Mouse (Mus musculus): ENCODE measurements around the gene Gdf2. TPM values are rescaled to one million over a fixed set of nuclear protein-coding genes. Genes with fewer than 3 reads are reported as not detected.

The Gdf2 gene
- total and polyA plus RNA-seq, 2 experiments: 5.4 to 13.1 TPM

DNA sequence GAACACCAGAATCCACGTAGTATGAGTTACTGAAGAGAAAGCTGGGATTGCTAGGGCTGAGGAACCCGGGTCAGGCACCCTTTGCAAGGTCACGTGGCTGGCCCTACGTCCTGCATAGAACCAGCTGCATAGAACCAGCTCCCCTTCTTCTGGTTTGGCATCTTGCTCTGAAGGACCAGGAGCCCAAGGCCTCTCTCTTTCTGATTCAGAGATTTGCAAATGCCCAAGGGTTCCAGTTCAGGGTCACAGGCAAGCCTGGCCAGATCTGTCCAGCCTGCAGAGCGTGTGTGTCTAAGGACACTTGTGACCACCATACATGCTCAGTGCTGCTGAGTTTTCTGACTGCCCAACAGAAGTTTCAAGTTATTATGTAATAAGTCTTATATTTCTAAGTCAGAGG is 1.4 kb downstream of the Gdf2 start:
- WGBS: 56% methylated on average over 5 of the region's 5 CpGs
- H3K9ac ChIP-seq (ENCODE audit: low read depth, low read length): no peak overlapping the region
- peak overlapping the region; percentile 25 for H3K4me3 ChIP-seq (ENCODE audit: insufficient read depth, low read depth, low read length)

DNA sequence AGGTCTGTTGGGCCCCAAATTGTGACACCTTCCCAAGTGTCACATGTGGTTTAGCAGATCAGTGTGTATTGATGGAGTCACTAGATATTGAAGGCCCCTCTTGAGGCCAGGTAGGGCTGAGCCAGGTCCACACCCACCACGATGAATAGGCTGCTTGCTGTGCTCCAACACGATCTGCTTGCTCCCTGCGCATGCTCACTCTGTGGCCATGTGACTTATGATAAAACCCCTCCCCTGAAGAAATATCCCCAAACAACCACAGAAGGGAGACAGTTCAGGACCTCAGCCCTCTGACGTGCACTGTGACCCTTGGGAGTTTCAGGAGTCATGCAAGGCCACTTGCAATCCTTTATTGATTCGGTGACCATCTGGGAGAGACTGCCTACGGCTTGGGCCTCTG is 5.3 kb downstream of the Gdf2 start:
- 54% methylated on average over 6 of the region's 6 CpGs for WGBS
- H3K36me3 ChIP-seq (ENCODE audit: control insufficient read depth, insufficient read depth, low read length): no peaks in the 10 kb centered on the region
- H3K4me3 ChIP-seq (ENCODE audit: insufficient read depth, low read depth, low read length): no peak overlapping the region
- no peaks in the 10 kb centered on the region for H3K79me2 ChIP-seq (ENCODE audit: control insufficient read depth, insufficient read depth, low read length)
- no peak overlapping the region for H3K9ac ChIP-seq (ENCODE audit: low read depth, low read length)
- no peaks in the 10 kb centered on the region for H3K27me3 ChIP-seq (ENCODE audit: control insufficient read depth, insufficient read depth, low read length)
- no peak for DNase-seq (ENCODE audit: extremely low read depth, low read depth, low spot score)
- no peak for TF ChIP-seq CTCF (IDR thresholded peaks at IDR 0.05; ENCODE audit: low read depth, low read length)
- no peak for TF ChIP-seq POLR2A (IDR thresholded peaks at IDR 0.05; ENCODE audit: extremely low read depth, insufficient read depth, low read length)
- no peaks in the 10 kb centered on the region for H3K4me1 ChIP-seq (ENCODE audit: control insufficient read depth, insufficient read depth, low read length)
- H3K27ac ChIP-seq (replicated peaks; ENCODE audit: insufficient read depth, low read depth, low read length): no peak overlapping the region

More for the DNA sequence above, 1.4 kb downstream of the Gdf2 start:
- Histone ChIP-seq H3K79me2 (ENCODE audit: control insufficient read depth, insufficient read depth, low read length) (no peaks in the 10 kb centered on the region), H3K27ac (replicated peaks; ENCODE audit: insufficient read depth, low read depth, low read length) (no peak overlapping the region), H3K4me1 (ENCODE audit: control insufficient read depth, insufficient read depth, low read length) (no peaks in the 10 kb centered on the region), H3K36me3 (ENCODE audit: control insufficient read depth, insufficient read depth, low read length) (no peaks in the 10 kb centered on the region), H3K27me3 (ENCODE audit: control insufficient read depth, insufficient read depth, low read length) (no peaks in the 10 kb centered on the region)
- TF ChIP-seq CTCF (IDR thresholded peaks at IDR 0.05; ENCODE audit: low read depth, low read length) (no peak), POLR2A (IDR thresholded peaks at IDR 0.05; ENCODE audit: extremely low read depth, insufficient read depth, low read length) (no peak)
- no peak for DNase-seq (ENCODE audit: extremely low read depth, low read depth, low spot score)

DNA sequence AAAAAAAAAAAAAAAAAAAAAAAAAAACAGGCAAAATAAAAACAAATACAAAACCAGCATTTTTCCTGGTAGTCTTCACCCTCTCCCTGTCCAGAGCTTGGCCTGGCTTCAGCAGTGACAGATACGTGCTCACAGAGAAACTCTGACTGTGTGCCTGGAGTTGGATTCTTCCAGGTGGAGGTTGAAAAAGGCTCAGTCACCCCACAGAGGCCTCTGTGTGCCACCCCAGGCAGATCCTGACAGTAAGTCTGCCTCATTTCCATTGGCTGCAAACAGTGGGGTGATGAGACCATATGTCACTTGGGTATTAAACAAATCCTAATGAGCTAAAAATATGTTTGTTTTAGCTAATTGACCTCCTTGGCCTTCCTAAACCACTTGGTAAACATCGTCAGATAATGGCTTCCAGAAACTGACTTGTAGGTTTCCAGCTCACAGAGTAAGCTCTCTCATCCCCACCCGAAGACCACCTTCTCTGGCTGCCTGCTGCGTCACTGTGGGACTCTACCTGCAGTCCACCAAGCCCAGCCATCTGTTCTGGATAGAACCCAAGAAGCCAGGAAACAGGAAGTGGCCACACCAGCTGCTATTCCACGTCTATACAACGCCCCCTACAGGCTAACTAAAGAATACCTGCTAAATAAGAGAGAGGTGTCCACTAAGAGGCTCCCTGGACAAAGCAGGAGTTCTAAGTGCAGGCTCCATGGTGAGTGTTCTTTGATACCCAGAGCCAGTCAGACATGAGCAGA is 11.6 kb downstream of the Gdf2 start:
- H3K27ac ChIP-seq (replicated peaks; ENCODE audit: insufficient read depth, low read depth, low read length): no peak overlapping the region
- no peak for DNase-seq (ENCODE audit: extremely low read depth, low read depth, low spot score)
- no peaks in the 10 kb centered on the region for H3K36me3 ChIP-seq (ENCODE audit: control insufficient read depth, insufficient read depth, low read length)
- no peaks in the 10 kb centered on the region for H3K79me2 ChIP-seq (ENCODE audit: control insufficient read depth, insufficient read depth, low read length)
- H3K4me3 ChIP-seq (ENCODE audit: insufficient read depth, low read depth, low read length): no peak overlapping the region
- no peak for TF ChIP-seq CTCF (IDR thresholded peaks at IDR 0.05; ENCODE audit: low read depth, low read length)
- TF ChIP-seq POLR2A (IDR thresholded peaks at IDR 0.05; ENCODE audit: extremely low read depth, insufficient read depth, low read length): no peak
- H3K4me1 ChIP-seq (ENCODE audit: control insufficient read depth, insufficient read depth, low read length): no peaks in the 10 kb centered on the region
- no peak overlapping the region for H3K9ac ChIP-seq (ENCODE audit: low read depth, low read length)
- H3K27me3 ChIP-seq (ENCODE audit: control insufficient read depth, insufficient read depth, low read length): no peaks in the 10 kb centered on the region
- WGBS: 42% methylated on average over 6 of the region's 6 CpGs

DNA sequence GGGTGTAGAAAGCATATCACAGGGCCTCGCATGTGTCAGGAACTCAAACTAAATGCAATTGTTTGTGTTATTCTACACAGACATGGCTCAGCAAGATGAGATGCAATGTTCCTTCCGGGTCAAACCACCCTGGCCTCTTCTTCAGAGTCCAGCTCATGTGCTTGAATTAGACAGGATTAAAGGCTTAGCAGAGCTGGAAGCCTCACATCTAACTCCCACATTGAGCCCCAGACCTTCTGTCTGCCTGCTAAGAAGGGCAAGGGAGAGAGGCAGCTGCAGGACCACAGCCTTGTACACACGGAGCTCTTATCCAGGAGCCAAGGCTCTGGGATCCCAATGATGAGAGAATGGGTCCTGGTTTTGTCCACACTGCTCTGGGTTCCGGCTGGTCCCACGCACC is 12.9 kb downstream of the Gdf2 start, which contains the start of gene Rbp3:
Gene Rbp3, plus strand, starts transcription at position 243 of the 400 bp plus-strand sequence.
- no peak within 1 kb of the TSS for H3K27ac ChIP-seq (replicated peaks; ENCODE audit: insufficient read depth, low read depth, low read length)
- H3K27me3 ChIP-seq (ENCODE audit: control insufficient read depth, insufficient read depth, low read length): no peaks in the 10 kb centered on the region
- H3K79me2 ChIP-seq (ENCODE audit: control insufficient read depth, insufficient read depth, low read length): no peaks in the 10 kb centered on the region
- H3K9ac ChIP-seq (ENCODE audit: low read depth, low read length): no peak within 1 kb of the TSS
- no peak for TF ChIP-seq CTCF (IDR thresholded peaks at IDR 0.05; ENCODE audit: low read depth, low read length)
- TF ChIP-seq POLR2A (IDR thresholded peaks at IDR 0.05; ENCODE audit: extremely low read depth, insufficient read depth, low read length): no peak
- no peaks in the 10 kb centered on the region for H3K4me1 ChIP-seq (ENCODE audit: control insufficient read depth, insufficient read depth, low read length)
- no peaks in the 10 kb centered on the region for H3K36me3 ChIP-seq (ENCODE audit: control insufficient read depth, insufficient read depth, low read length)
- no peak within 1 kb of the TSS for H3K4me3 ChIP-seq (ENCODE audit: insufficient read depth, low read depth, low read length)
- WGBS: 82% methylated on average over 5 of the region's 5 CpGs
- DNase-seq (ENCODE audit: extremely low read depth, low read depth, low spot score): no peak

DNA sequence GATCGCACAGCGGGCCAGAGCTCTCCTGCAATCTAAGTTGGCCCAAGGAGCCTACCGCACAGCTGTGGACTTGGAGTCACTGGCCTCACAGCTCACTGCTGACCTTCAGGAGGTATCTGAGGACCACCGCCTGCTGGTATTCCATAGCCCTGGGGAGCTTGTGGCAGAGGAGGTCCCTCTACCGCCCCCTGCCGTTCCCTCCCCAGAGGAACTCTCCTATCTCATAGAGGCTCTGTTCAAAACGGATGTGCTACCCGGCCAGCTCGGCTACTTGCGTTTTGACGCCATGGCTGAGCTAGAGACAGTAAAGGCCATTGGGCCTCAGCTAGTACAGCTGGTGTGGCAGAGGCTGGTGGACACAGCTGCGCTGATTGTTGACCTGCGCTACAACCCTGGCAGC is 15.2 kb downstream of the Gdf2 start:
- Histone ChIP-seq H3K79me2 (ENCODE audit: control insufficient read depth, insufficient read depth, low read length) (no peaks in the 10 kb centered on the region), H3K36me3 (ENCODE audit: control insufficient read depth, insufficient read depth, low read length) (no peaks in the 10 kb centered on the region), H3K4me1 (ENCODE audit: control insufficient read depth, insufficient read depth, low read length) (no peaks in the 10 kb centered on the region), H3K4me3 (ENCODE audit: insufficient read depth, low read depth, low read length) (no peak overlapping the region), H3K9ac (ENCODE audit: low read depth, low read length) (no peak overlapping the region), H3K27ac (replicated peaks; ENCODE audit: insufficient read depth, low read depth, low read length) (no peak overlapping the region), H3K27me3 (ENCODE audit: control insufficient read depth, insufficient read depth, low read length) (no peaks in the 10 kb centered on the region)
- no peak for DNase-seq (ENCODE audit: extremely low read depth, low read depth, low spot score)
- 68% methylated on average over 13 of the region's 13 CpGs for WGBS
- TF ChIP-seq CTCF (IDR thresholded peaks at IDR 0.05; ENCODE audit: low read depth, low read length) (no peak), POLR2A (IDR thresholded peaks at IDR 0.05; ENCODE audit: extremely low read depth, insufficient read depth, low read length) (no peak)

DNA sequence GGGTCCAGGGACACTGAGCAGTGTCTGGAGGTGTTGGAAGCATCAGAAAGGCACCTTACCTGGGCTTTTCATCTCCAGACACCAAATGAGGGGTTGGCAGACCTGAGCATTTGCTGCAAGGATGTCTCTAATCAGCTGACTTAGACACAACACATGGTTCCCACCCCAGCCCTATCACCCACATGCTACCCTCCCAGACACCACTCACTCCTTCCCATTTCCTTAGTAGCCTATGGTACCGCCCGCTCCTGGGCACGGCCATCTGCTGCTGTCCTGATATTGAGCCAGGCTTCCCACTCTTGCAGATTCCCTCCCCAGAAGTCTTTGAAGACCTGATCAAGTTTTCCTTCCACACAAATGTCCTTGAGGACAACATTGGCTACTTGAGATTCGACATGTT is 17.3 kb downstream of the Gdf2 start:
- Histone ChIP-seq H3K36me3 (ENCODE audit: control insufficient read depth, insufficient read depth, low read length) (no peaks in the 10 kb centered on the region), H3K27me3 (ENCODE audit: control insufficient read depth, insufficient read depth, low read length) (no peaks in the 10 kb centered on the region), H3K79me2 (ENCODE audit: control insufficient read depth, insufficient read depth, low read length) (no peaks in the 10 kb centered on the region), H3K9ac (ENCODE audit: low read depth, low read length) (no peak overlapping the region), H3K27ac (replicated peaks; ENCODE audit: insufficient read depth, low read depth, low read length) (no peak overlapping the region), H3K4me1 (ENCODE audit: control insufficient read depth, insufficient read depth, low read length) (no peaks in the 10 kb centered on the region), H3K4me3 (ENCODE audit: insufficient read depth, low read depth, low read length) (no peak overlapping the region)
- WGBS: 83% methylated on average over 4 of the region's 4 CpGs
- no peak for DNase-seq (ENCODE audit: extremely low read depth, low read depth, low spot score)
- no peak for TF ChIP-seq CTCF (IDR thresholded peaks at IDR 0.05; ENCODE audit: low read depth, low read length)

Measured in liver, adult 2 months (tissue).